Mouse (Mus musculus): ENCODE results near the gene Slc8a2.

The Slc8a2 gene

GRCm38 (mm10) chr7:16129421-16129845, at the start of gene Slc8a2:
Gene Slc8a2, plus strand, starts transcription at chr7:16129826.
- DNase-seq: peak; percentile 92

- no peak for DNase-seq
These were observed 49.7 kb upstream of the Slc8a2 start for GRCm38 (mm10) chr7:16079947-16080346.

- DNase-seq: no peak
These were observed 49.0 kb upstream of the Slc8a2 start for GRCm38 (mm10) chr7:16080581-16080980.

- DNase-seq: no peak
These were observed 46.3 kb upstream of the Slc8a2 start for GRCm38 (mm10) chr7:16083361-16083760.

- no peak for DNase-seq
These were observed 42.0 kb upstream of the Slc8a2 start for GRCm38 (mm10) chr7:16087587-16087986.

- no peak for DNase-seq
These were observed 35.0 kb upstream of the Slc8a2 start for GRCm38 (mm10) chr7:16094592-16094991.

GRCm38 (mm10) chr7:16098021-16099017, 31.3 kb upstream of the Slc8a2 start, which contains the start of gene Napa:
Gene Napa, plus strand, starts transcription at chr7:16098458.
- DNase-seq: peak; percentile 100

GRCm38 (mm10) chr7:16099901-16100300, 29.7 kb upstream of the Slc8a2 start:
- DNase-seq: no peak

GRCm38 (mm10) chr7:16101081-16101480, 28.5 kb upstream of the Slc8a2 start:
- no peak for DNase-seq

GRCm38 (mm10) chr7:16101726-16102475, 27.7 kb upstream of the Slc8a2 start:
- DNase-seq: no peak

GRCm38 (mm10) chr7:16102686-16103226, 26.9 kb upstream of the Slc8a2 start:
- DNase-seq: no peak

- peak; percentile 50 for DNase-seq
These were observed 25.9 kb upstream of the Slc8a2 start for GRCm38 (mm10) chr7:16103760-16104159.

- DNase-seq: peak; percentile 73
These were observed 24.8 kb upstream of the Slc8a2 start for GRCm38 (mm10) chr7:16104611-16105388.

- DNase-seq: no peak
These were observed 20.6 kb upstream of the Slc8a2 start for GRCm38 (mm10) chr7:16108886-16109542.

- no peak for DNase-seq
These were observed 19.5 kb upstream of the Slc8a2 start for GRCm38 (mm10) chr7:16110158-16110557.

GRCm38 (mm10) chr7:16111284-16112090, 18.1 kb upstream of the Slc8a2 start:
- no peak for DNase-seq

- DNase-seq: no peak
These were observed 13.2 kb upstream of the Slc8a2 start for GRCm38 (mm10) chr7:16116418-16116817.

GRCm38 (mm10) chr7:16117100-16117499, 12.5 kb upstream of the Slc8a2 start:
- no peak for DNase-seq

- peak; percentile 96 for DNase-seq
These were observed 9.9 kb upstream of the Slc8a2 start, which contains the start of gene Kptn for GRCm38 (mm10) chr7:16119569-16120261. Gene Kptn, plus strand, starts transcription at chr7:16119895.

- no peak for DNase-seq
These were observed 9.4 kb upstream of the Slc8a2 start for GRCm38 (mm10) chr7:16120262-16120600.
